Mouse (Mus musculus): Measurements from ENCODE around the gene Rab13. TPM values are rescaled to one million over a fixed set of nuclear protein-coding genes. Genes with fewer than 3 reads are reported as not detected.
A peak's percentile ranks its signal among the peaks of the same experiment; 100 is the strongest.

Rab13 gene
- polyA plus RNA-seq, 1 experiment from 2014 or later, result 30.6 TPM

DNA sequence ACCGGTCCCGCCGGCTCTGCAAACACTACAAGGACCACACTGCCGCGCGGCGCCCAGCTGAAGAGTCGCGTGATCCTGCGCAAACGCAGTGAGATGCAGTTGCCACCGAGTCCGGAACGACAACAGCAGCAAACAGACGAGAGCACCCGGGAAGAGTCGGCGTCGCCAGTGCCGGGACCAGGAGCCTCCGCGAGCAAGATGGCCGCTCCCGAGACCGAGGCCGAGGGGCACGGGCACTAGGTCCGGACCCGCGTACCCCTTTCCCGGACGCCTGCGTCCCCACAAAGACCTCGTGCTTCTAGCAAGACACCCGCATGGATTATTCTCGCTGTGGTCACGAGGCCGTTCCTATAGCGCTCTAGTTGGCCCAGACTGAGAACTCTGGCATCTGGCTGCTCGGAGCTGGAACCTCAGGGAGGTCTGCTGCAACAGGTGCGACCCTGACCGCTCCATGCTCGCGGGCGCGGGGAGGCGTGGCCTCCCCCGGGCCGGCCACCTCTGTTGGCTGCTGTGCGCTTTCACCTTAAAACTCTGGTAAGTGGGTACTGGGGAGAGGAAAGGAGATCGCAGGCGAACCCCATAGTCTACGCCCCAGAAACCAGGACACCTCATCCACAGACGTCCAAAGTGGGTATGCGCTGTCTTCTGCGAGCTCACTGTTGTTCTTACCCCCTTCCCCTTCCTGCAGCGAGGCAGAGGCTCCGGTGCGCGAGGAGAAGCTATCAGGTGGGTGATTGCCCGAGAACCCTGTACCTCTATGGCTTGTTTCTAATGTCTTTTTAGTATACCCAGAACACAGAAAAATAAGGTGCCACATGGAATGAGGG is 18.2 kb downstream of the Rab13 start, which contains the start of gene Jtb:
Jtb (plus strand) TSS at position 91 of the 827 bp plus-strand sequence.
- Histone ChIP-seq H3K4me1 (ENCODE audit: insufficient read depth, low read depth, low read length) (peaks cover 2% of the 10 kb centered on the region; the same call in 1 of the 2 replicates), H3K36me3 (ENCODE audit: insufficient read depth, low read length) (0 out of 2 replicates have a peak, but pooled peaks cover 13% of the 10 kb centered on the region), H3K4me3 (ENCODE audit: low read depth, low read length) (peak within 1 kb of the TSS; percentile 75), H3K27me3 (replicated peaks; ENCODE audit: insufficient read depth, low read length) (no peaks in the 10 kb centered on the region), H3K9ac (replicated peaks; ENCODE audit: low read depth) (peak within 1 kb of the TSS; percentile 82), H3K9me3 (ENCODE audit: low read length) (no peaks in the 10 kb centered on the region), H3K4me2 (replicated peaks; ENCODE audit: low read depth, low read length) (peak within 1 kb of the TSS; percentile 90), H3K27ac (ENCODE audit: low read length) (peak within 1 kb of the TSS; percentile 88)
- DNase-seq (ENCODE audit: low spot score) (peak; percentile 98), ATAC-seq (peak; percentile 99)
- under 1% methylated on average over 61 of the region's 61 CpGs for WGBS
- TF ChIP-seq EP300 (IDR thresholded peaks at IDR 0.05) (no peak), CTCF (IDR thresholded peaks at IDR 0.05) (peak; percentile 33)

- DNase-seq (ENCODE audit: low spot score), result no peak
- Histone ChIP-seq H3K4me3 (ENCODE audit: low read depth, low read length) (no peak overlapping the region), H3K36me3 (ENCODE audit: insufficient read depth, low read length) (0 out of 2 replicates have a peak, but pooled peaks cover 4% of the 10 kb centered on the region), H3K9me3 (ENCODE audit: low read length) (no peaks in the 10 kb centered on the region), H3K27ac (ENCODE audit: low read length) (no peak overlapping the region), H3K27me3 (replicated peaks; ENCODE audit: insufficient read depth, low read length) (no peaks in the 10 kb centered on the region), H3K4me2 (replicated peaks; ENCODE audit: low read depth, low read length) (no peak overlapping the region), H3K9ac (replicated peaks; ENCODE audit: low read depth) (no peak overlapping the region), H3K4me1 (ENCODE audit: insufficient read depth, low read depth, low read length) (peaks cover 11% of the 10 kb centered on the region; the same call in 1 of the 2 replicates)
- TF ChIP-seq CTCF (IDR thresholded peaks at IDR 0.05) (no peak), EP300 (IDR thresholded peaks at IDR 0.05) (no peak)
- WGBS, result 95% methylated on average over 2 of the region's 2 CpGs
- no peak for ATAC-seq
Observed at GRCm38 (mm10) chr3:90241251-90241650, 27.8 kb downstream of the Rab13 start.

DNA sequence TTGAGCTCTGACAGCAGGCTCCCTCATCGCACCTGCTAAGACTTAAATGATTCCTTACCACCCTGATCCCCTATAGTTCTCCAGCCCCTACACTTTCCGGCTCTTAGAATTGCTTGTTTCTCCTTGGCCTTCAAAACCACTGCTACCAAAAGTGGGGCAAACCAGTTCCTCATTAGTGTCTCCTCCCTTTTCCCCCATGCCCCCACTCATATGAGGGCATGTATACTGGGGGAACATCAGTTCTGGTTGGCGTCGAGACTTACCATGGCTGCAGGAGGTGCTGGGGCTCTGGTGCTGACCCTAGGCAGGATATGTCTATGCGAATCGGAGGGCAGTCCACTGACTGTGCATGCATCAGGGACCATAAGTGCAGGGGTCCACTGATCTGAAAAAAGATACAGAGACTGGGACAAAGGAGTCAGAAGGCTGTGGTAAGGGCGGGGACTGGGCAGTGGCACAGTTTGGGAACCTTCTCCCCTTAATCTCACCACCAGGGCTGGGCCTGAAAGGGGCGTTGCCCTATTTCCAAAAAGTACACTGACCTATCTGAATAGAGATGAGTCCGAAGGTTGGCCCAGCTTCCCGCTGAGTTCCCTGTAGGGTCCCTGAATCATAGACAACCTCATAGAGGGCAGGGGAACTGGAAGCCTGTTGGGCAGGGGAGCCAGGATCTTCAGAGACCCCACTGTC is 28.3 kb downstream of the Rab13 start:
- H3K27me3 ChIP-seq (replicated peaks; ENCODE audit: insufficient read depth, low read length), result no peaks in the 10 kb centered on the region
- DNase-seq (ENCODE audit: low spot score) (no peak), ATAC-seq (no peak)
- no peak overlapping the region for H3K4me3 ChIP-seq (ENCODE audit: low read depth, low read length)
- H3K4me1 ChIP-seq (ENCODE audit: insufficient read depth, low read depth, low read length), result peaks cover 11% of the 10 kb centered on the region; the same call in 1 of the 2 replicates
- no peak overlapping the region for H3K4me2 ChIP-seq (replicated peaks; ENCODE audit: low read depth, low read length)
- no peaks in the 10 kb centered on the region for H3K36me3 ChIP-seq (ENCODE audit: insufficient read depth, low read length)
- 84% methylated on average over 10 of the region's 10 CpGs for WGBS
- TF ChIP-seq EP300 (IDR thresholded peaks at IDR 0.05) (no peak), CTCF (IDR thresholded peaks at IDR 0.05) (no peak)
- no peak overlapping the region for H3K27ac ChIP-seq (ENCODE audit: low read length)
- no peaks in the 10 kb centered on the region for H3K9me3 ChIP-seq (ENCODE audit: low read length)
- H3K9ac ChIP-seq (replicated peaks; ENCODE audit: low read depth), result no peak overlapping the region

DNA sequence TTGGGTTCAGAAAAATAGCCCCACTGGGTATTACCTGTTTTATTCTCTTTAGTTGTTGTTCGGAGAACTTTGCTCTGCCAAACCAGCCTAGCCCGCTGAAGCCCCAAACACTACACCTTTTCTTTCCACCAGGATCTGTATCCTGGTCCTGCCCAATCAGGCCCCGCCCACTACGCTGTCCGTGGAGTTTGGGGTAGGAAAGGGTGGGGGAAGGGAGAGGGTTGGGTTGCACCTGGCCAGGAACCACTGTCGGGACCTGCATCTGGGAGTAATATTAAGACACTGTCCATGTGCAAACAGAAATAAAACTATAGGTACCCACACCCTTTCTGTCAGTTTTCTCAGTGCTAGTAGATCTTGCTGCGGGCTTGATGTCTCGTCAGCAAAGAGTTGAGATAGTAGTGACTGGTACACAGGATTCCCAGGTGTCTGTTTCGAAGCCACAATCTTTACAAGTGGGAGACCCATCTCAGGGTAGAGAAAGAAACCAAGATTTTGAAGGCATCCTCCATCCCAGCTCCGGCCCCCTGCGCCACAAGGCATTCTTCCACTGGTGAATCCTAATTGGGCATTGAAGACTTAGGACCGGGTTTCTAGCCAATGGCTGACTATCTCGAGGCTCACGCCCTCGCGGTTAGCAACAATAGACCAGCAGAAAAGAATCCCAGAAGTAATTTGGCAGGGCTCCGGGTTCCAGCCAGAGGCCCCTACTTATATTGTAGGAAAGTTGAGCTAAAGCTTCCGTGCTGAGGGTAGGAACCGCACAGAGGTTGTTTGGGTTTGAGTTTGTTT is 29.7 kb downstream of the Rab13 start, which contains the start of gene Creb3l4:
Creb3l4 (minus strand) TSS at position 529 of the 792 bp plus-strand sequence.
- H3K9me3 ChIP-seq (ENCODE audit: low read length), result no peaks in the 10 kb centered on the region
- DNase-seq (ENCODE audit: low spot score), result peak; percentile 81
- 0 out of 2 replicates have a peak, but pooled peaks have one; percentile 30 for TF ChIP-seq EP300 (IDR thresholded peaks at IDR 0.05)
- no peak for TF ChIP-seq CTCF (IDR thresholded peaks at IDR 0.05)
- 10% methylated on average over 19 of the region's 19 CpGs for WGBS
- H3K4me1 ChIP-seq (ENCODE audit: insufficient read depth, low read depth, low read length), result peaks cover 11% of the 10 kb centered on the region; the same call in 1 of the 2 replicates
- H3K4me3 ChIP-seq (ENCODE audit: low read depth, low read length), result peak within 1 kb of the TSS; percentile 34
- H3K27me3 ChIP-seq (replicated peaks; ENCODE audit: insufficient read depth, low read length), result no peaks in the 10 kb centered on the region
- peak; percentile 64 for ATAC-seq
- peak within 1 kb of the TSS; percentile 32; the same call in 1 of the 2 replicates for H3K9ac ChIP-seq (replicated peaks; ENCODE audit: low read depth)
- H3K4me2 ChIP-seq (replicated peaks; ENCODE audit: low read depth, low read length), result peak within 1 kb of the TSS; percentile 65
- no peaks in the 10 kb centered on the region for H3K36me3 ChIP-seq (ENCODE audit: insufficient read depth, low read length)
- peak within 1 kb of the TSS; percentile 38; the same call in 1 of the 2 replicates for H3K27ac ChIP-seq (ENCODE audit: low read length)

GRCm38 (mm10) chr3:90245406-90245805 is 31.9 kb downstream of the Rab13 start:
- Histone ChIP-seq H3K4me2 (replicated peaks; ENCODE audit: low read depth, low read length) (no peak overlapping the region), H3K9me3 (ENCODE audit: low read length) (no peaks in the 10 kb centered on the region), H3K27me3 (replicated peaks; ENCODE audit: insufficient read depth, low read length) (no peaks in the 10 kb centered on the region), H3K9ac (replicated peaks; ENCODE audit: low read depth) (no peak overlapping the region), H3K4me3 (ENCODE audit: low read depth, low read length) (no peak overlapping the region), H3K27ac (ENCODE audit: low read length) (no peak overlapping the region), H3K36me3 (ENCODE audit: insufficient read depth, low read length) (no peaks in the 10 kb centered on the region), H3K4me1 (ENCODE audit: insufficient read depth, low read depth, low read length) (peaks cover 13% of the 10 kb centered on the region; the same call in 1 of the 2 replicates)
- ATAC-seq (no peak), DNase-seq (ENCODE audit: low spot score) (peak; percentile 8)
- WGBS, result 52% methylated on average over 2 of the region's 2 CpGs
- TF ChIP-seq EP300 (IDR thresholded peaks at IDR 0.05), result no peak
- TF ChIP-seq CTCF (IDR thresholded peaks at IDR 0.05), result no peak
